Mouse (Mus musculus) forebrain, embryonic 14.5 days (tissue): Measurements from ENCODE around the gene Lin52. TPM values are rescaled to one million over a fixed set of nuclear protein-coding genes. Genes with fewer than 3 reads are reported as not detected.

Source experiments
- ATAC-seq: fragments of 200-750 bp; cut with Nextera tagmentation; 2 replicates; pipeline ENCODE4 v1.8.0; 2017; ENCODE audit warnings: mild to moderate bottlenecking, moderate library complexity
- DNase-seq: peaks from one replicate; pipeline ENCODE4 v3.0.0-alpha.2; 2015; ENCODE audit warnings: low spot score
- H3K27ac ChIP-seq: fragments of 300-500 bp; sonication (generic); 2 replicates; pipeline ENCODE4 v1.5.1; 2014; ENCODE audit warnings: low read depth, mild to moderate bottlenecking, control low read depth, low read length, moderate library complexity
- H3K27me3 ChIP-seq: fragments of 300-500 bp; sonication (generic); replicated peaks from 2 replicates; pipeline ENCODE4 v1.6.1; 2014; ENCODE audit warnings: low read length, control low read depth, mixed read lengths; ENCODE audit not compliant: control insufficient read depth, insufficient read depth
- H3K36me3 ChIP-seq: fragments of 300-500 bp; sonication (generic); 2 replicates; pipeline ENCODE4 v1.6.1; 2014; ENCODE audit warnings: low read length, control low read depth; ENCODE audit not compliant: control insufficient read depth, insufficient read depth
- H3K4me1 ChIP-seq: fragments of 300-500 bp; sonication (generic); 2 replicates; pipeline ENCODE4 v1.6.1; 2014; ENCODE audit warnings: antibody characterized with exemption, low read length, control low read depth; ENCODE audit not compliant: control insufficient read depth, insufficient read depth
- H3K4me2 ChIP-seq: fragments of 300-500 bp; sonication (generic); 2 replicates; pipeline ENCODE4 v1.6.1; 2014; ENCODE audit warnings: mild to moderate bottlenecking, control low read depth, low read length
- H3K4me3 ChIP-seq: fragments of 300-500 bp; sonication (generic); 2 replicates; pipeline ENCODE4 v1.5.1; 2014; ENCODE audit warnings: low read depth, low read length, control low read depth
- H3K9ac ChIP-seq: fragments of 300-500 bp; sonication (generic); 2 replicates; pipeline ENCODE4 v1.6.1; 2014; ENCODE audit warnings: mild to moderate bottlenecking, low read length, control low read depth, moderate library complexity
- H3K9me3 ChIP-seq: fragments of 300-500 bp; sonication (generic); replicated peaks from 2 replicates; pipeline ENCODE4 v1.6.1; 2016; ENCODE audit warnings: low read length, control low read depth, mixed read lengths; ENCODE audit not compliant: control insufficient read depth
- WGBS: fragments of 180-500 bp; shearing (Covaris S2); extraction: QIAGEN DNeasy Blood & Tissue Kit; methylation state at CpG from one replicate; pipeline ENCODE4 v1.1.7; 2014; 5-methylcytosine and 5-hydroxymethylcytosine counted together
- polyA plus RNA-seq: library from polyadenylated mRNA; unstranded; fragments of >200 nt; fragmentation: Nextera tagmentation; extraction: Ambion mirVana; gene quantifications from 2 replicates; pipeline ENCODE4 v1.2.1, GENCODE M21; 2014

Lin52 gene
- polyA plus RNA-seq, 1 experiment from 2014 or later, result 41.2 TPM

- peak overlapping the region; percentile 52 for H3K4me3 ChIP-seq
- H3K4me2 ChIP-seq, result peak overlapping the region; percentile 63
- H3K4me1 ChIP-seq, result peaks cover 4% of the 10 kb centered on the region
- H3K27ac ChIP-seq, result peak overlapping the region; percentile 56; the same call in 1 of the 2 replicates
- ATAC-seq (0 out of 2 replicates have a peak, but pooled peaks have one; percentile 6), DNase-seq (no peak)
- no peaks in the 10 kb centered on the region for H3K36me3 ChIP-seq
- H3K27me3 ChIP-seq, result no peaks in the 10 kb centered on the region
- peak overlapping the region; percentile 64 for H3K9ac ChIP-seq
- no peaks in the 10 kb centered on the region; the same call in 1 of the 2 replicates for H3K9me3 ChIP-seq
- WGBS, result 42% methylated on average over 18 of the region's 18 CpGs
Measured at GRCm38 (mm10) chr12:84417605-84417922, 33.7 kb upstream of the Lin52 start.

GRCm38 (mm10) chr12:84423990-84424389 is 27.2 kb upstream of the Lin52 start:
- no peaks in the 10 kb centered on the region for H3K9me3 ChIP-seq
- no peak overlapping the region for H3K4me2 ChIP-seq
- DNase-seq, result no peak
- H3K27ac ChIP-seq, result no peak overlapping the region
- no peak overlapping the region for H3K9ac ChIP-seq
- no peak overlapping the region for H3K4me3 ChIP-seq
- no peaks in the 10 kb centered on the region for H3K36me3 ChIP-seq
- H3K27me3 ChIP-seq, result no peaks in the 10 kb centered on the region
- no peaks in the 10 kb centered on the region for H3K4me1 ChIP-seq
- ATAC-seq, result no peak
- WGBS, result 58% methylated on average over 3 of the region's 3 CpGs

GRCm38 (mm10) chr12:84429825-84430224 is 21.4 kb upstream of the Lin52 start:
- WGBS, result 96% methylated on average over 2 of the region's 2 CpGs

GRCm38 (mm10) chr12:84438697-84439096 is 12.5 kb upstream of the Lin52 start:
- Histone ChIP-seq H3K4me3 (no peak overlapping the region), H3K27me3 (no peaks in the 10 kb centered on the region), H3K36me3 (peaks cover under 1% of the 10 kb centered on the region; the same call in 1 of the 2 replicates), H3K4me1 (no peaks in the 10 kb centered on the region), H3K9me3 (no peaks in the 10 kb centered on the region), H3K27ac (no peak overlapping the region), H3K4me2 (no peak overlapping the region), H3K9ac (no peak overlapping the region)
- WGBS, result 85% methylated on average over 2 of the region's 2 CpGs
- DNase-seq, result no peak
- no peak for ATAC-seq

More at GRCm38 (mm10) chr12:84429825-84430224, 21.4 kb upstream of the Lin52 start:
- Histone ChIP-seq H3K27me3 (no peaks in the 10 kb centered on the region), H3K27ac (no peak overlapping the region), H3K36me3 (peaks cover 11% of the 10 kb centered on the region; the same call in 1 of the 2 replicates), H3K4me2 (no peak overlapping the region), H3K9ac (no peak overlapping the region), H3K4me1 (no peaks in the 10 kb centered on the region), H3K4me3 (no peak overlapping the region), H3K9me3 (no peaks in the 10 kb centered on the region)
- ATAC-seq (no peak), DNase-seq (no peak)

GRCm38 (mm10) chr12:84442526-84442925 is 8.7 kb upstream of the Lin52 start:
- Histone ChIP-seq H3K9ac (no peak overlapping the region), H3K4me1 (no peaks in the 10 kb centered on the region), H3K4me2 (no peak overlapping the region), H3K36me3 (no peaks in the 10 kb centered on the region), H3K27me3 (no peaks in the 10 kb centered on the region), H3K9me3 (no peaks in the 10 kb centered on the region), H3K27ac (no peak overlapping the region), H3K4me3 (no peak overlapping the region)
- DNase-seq (no peak), ATAC-seq (no peak)
- 74% methylated on average over 4 of the region's 4 CpGs for WGBS

GRCm38 (mm10) chr12:84447386-84447785 is 3.8 kb upstream of the Lin52 start:
- Histone ChIP-seq H3K36me3 (no peaks in the 10 kb centered on the region), H3K4me2 (no peak overlapping the region), H3K27ac (no peak overlapping the region), H3K9me3 (no peaks in the 10 kb centered on the region), H3K4me1 (peaks cover 3% of the 10 kb centered on the region; the same call in 1 of the 2 replicates), H3K27me3 (no peaks in the 10 kb centered on the region), H3K9ac (no peak overlapping the region), H3K4me3 (no peak overlapping the region)
- DNase-seq (no peak), ATAC-seq (no peak)
- 66% methylated on average over 1 of the region's 1 CpGs for WGBS

- no peaks in the 10 kb centered on the region for H3K36me3 ChIP-seq
- no peak overlapping the region for H3K4me3 ChIP-seq
- 88% methylated on average over 6 of the region's 6 CpGs for WGBS
- no peaks in the 10 kb centered on the region for H3K27me3 ChIP-seq
- no peak overlapping the region for H3K27ac ChIP-seq
- peaks cover 7% of the 10 kb centered on the region for H3K4me1 ChIP-seq
- ATAC-seq (no peak), DNase-seq (no peak)
- H3K9ac ChIP-seq, result no peak overlapping the region
- H3K4me2 ChIP-seq, result no peak overlapping the region
- no peaks in the 10 kb centered on the region for H3K9me3 ChIP-seq
Measured at GRCm38 (mm10) chr12:84448181-84448580, 3.0 kb upstream of the Lin52 start.

- H3K27me3 ChIP-seq, result no peaks in the 10 kb centered on the region
- H3K9ac ChIP-seq, result no peak overlapping the region
- H3K4me2 ChIP-seq, result peak overlapping the region; percentile 82
- ATAC-seq (no peak), DNase-seq (no peak)
- no peaks in the 10 kb centered on the region for H3K36me3 ChIP-seq
- no peak overlapping the region for H3K27ac ChIP-seq
- H3K4me1 ChIP-seq, result peaks cover 7% of the 10 kb centered on the region
- 50% methylated on average over 10 of the region's 10 CpGs for WGBS
- no peaks in the 10 kb centered on the region for H3K9me3 ChIP-seq
- H3K4me3 ChIP-seq, result peak overlapping the region; percentile 75
Measured at GRCm38 (mm10) chr12:84449887-84450286, 1.3 kb upstream of the Lin52 start.

GRCm38 (mm10) chr12:84450351-84450717 is 888 bp upstream of the Lin52 start:
- DNase-seq, result no peak
- H3K27ac ChIP-seq, result peak overlapping the region; percentile 48; the same call in 1 of the 2 replicates
- peaks cover 7% of the 10 kb centered on the region for H3K4me1 ChIP-seq
- no peaks in the 10 kb centered on the region for H3K27me3 ChIP-seq
- no peak; the same call in 1 of the 2 replicates for ATAC-seq
- WGBS, result 1% methylated on average over 6 of the region's 6 CpGs
- no peaks in the 10 kb centered on the region for H3K36me3 ChIP-seq
- peak overlapping the region; percentile 66 for H3K9ac ChIP-seq
- peak overlapping the region; percentile 82 for H3K4me2 ChIP-seq
- H3K4me3 ChIP-seq, result peak overlapping the region; percentile 75
- H3K9me3 ChIP-seq, result no peaks in the 10 kb centered on the region
